Mouse (Mus musculus) kidney, postnatal 0 days (tissue): ENCODE data around the gene Tmem51. TPM values are rescaled to one million over a fixed set of nuclear protein-coding genes. Genes with fewer than 3 reads are reported as not detected.
A peak's percentile ranks its signal among the peaks of the same experiment; 100 is the strongest.

Experiments
- ATAC-seq: fragments of 200-750 bp; cut with Nextera tagmentation; replicated peaks from 2 replicates; pipeline ENCODE4 v1.8.0; 2017; ENCODE audit warnings: low read depth, moderate number of reproducible peaks, moderate TSS enrichment, moderate library complexity; ENCODE audit not compliant: low FRiP score
- DNase-seq: peaks from one replicate; pipeline ENCODE4 v3.0.0-alpha.2; 2016; ENCODE audit warnings: low spot score
- H3K27ac ChIP-seq: fragments of 300-500 bp; sonication (generic); 2 replicates; pipeline ENCODE4 v1.5.1; 2014; ENCODE audit warnings: mild to moderate bottlenecking
- H3K27me3 ChIP-seq: fragments of 300-500 bp; sonication (generic); 2 replicates; pipeline ENCODE4 v1.6.1; 2014; ENCODE audit warnings: low read length, mixed read lengths; ENCODE audit not compliant: insufficient read depth
- H3K36me3 ChIP-seq: fragments of 300-500 bp; sonication (generic); 2 replicates; pipeline ENCODE4 v1.6.1; 2014; ENCODE audit warnings: low read length, mixed read lengths; ENCODE audit not compliant: insufficient read depth
- H3K4me1 ChIP-seq: fragments of 300-500 bp; sonication (generic); replicated peaks from 2 replicates; pipeline ENCODE4 v1.6.1; 2014; ENCODE audit warnings: antibody characterized with exemption, low read length, mixed read lengths; ENCODE audit not compliant: insufficient read depth
- H3K4me2 ChIP-seq: fragments of 300-500 bp; sonication (generic); 2 replicates; pipeline ENCODE4 v1.6.1; 2014; ENCODE audit warnings: mild to moderate bottlenecking, low read length, moderate library complexity, mixed read lengths
- H3K4me3 ChIP-seq: fragments of 300-500 bp; sonication (generic); replicated peaks from 2 replicates; pipeline ENCODE4 v1.5.1; 2014; ENCODE audit warnings: low read depth, low read length
- H3K9ac ChIP-seq: fragments of 300-500 bp; sonication (generic); 2 replicates; pipeline ENCODE4 v1.6.1; 2014; ENCODE audit warnings: low read depth, low read length
- H3K9me3 ChIP-seq: fragments of 300-500 bp; sonication (generic); replicated peaks from 2 replicates; pipeline ENCODE4 v1.6.1; 2016; ENCODE audit warnings: low read length, inconsistent platforms, mixed read lengths
- CTCF ChIP-seq: IDR thresholded peaks from 2 replicates; pipeline ENCODE4 v1.5.1; 2016; ENCODE audit warnings: antibody characterized with exemption, low read depth, mild to moderate bottlenecking, moderate library complexity
- WGBS: fragments of 180-500 bp; shearing (Covaris S2); extraction: QIAGEN DNeasy Blood & Tissue Kit; methylation state at CpG from one replicate; pipeline ENCODE4 v1.1.7; 2014; 5-methylcytosine and 5-hydroxymethylcytosine counted together
- polyA plus RNA-seq: library from polyadenylated mRNA; unstranded; fragments of >200 nt; fragmentation: Nextera tagmentation; extraction: Ambion mirVana; gene quantifications from 2 replicates; pipeline ENCODE4 v1.2.1, GENCODE M21; 2015

Gene Tmem51
- polyA plus RNA-seq, 1 experiment from 2014 or later = 56.8 TPM

GRCm38 (mm10) chr4:142083762-142084130 is 358 bp downstream of the Tmem51 start:
- WGBS = 2% methylated on average over 21 of the region's 29 CpGs
- no peaks in the 10 kb centered on the region for H3K27me3 ChIP-seq
- peaks cover 36% of the 10 kb centered on the region for H3K4me1 ChIP-seq
- H3K9ac ChIP-seq = peak overlapping the region; percentile 66
- H3K4me2 ChIP-seq = peak overlapping the region; percentile 90
- DNase-seq (peak; percentile 89), ATAC-seq (peak; percentile 73)
- H3K27ac ChIP-seq = peak overlapping the region; percentile 90
- no peaks in the 10 kb centered on the region for H3K36me3 ChIP-seq
- TF ChIP-seq CTCF = peak; percentile 72
- peak overlapping the region; percentile 66 for H3K4me3 ChIP-seq
- H3K9me3 ChIP-seq = no peaks in the 10 kb centered on the region

GRCm38 (mm10) chr4:142083193-142083592 is 911 bp downstream of the Tmem51 start:
- Histone ChIP-seq H3K9ac (peak overlapping the region; percentile 66; the same call in 1 of the 2 replicates), H3K27me3 (no peaks in the 10 kb centered on the region), H3K4me2 (peak overlapping the region; percentile 90), H3K27ac (0 out of 2 replicates have a peak overlapping the region, but pooled peaks have one; percentile 90), H3K9me3 (no peaks in the 10 kb centered on the region), H3K36me3 (no peaks in the 10 kb centered on the region), H3K4me1 (peaks cover 36% of the 10 kb centered on the region), H3K4me3 (peak overlapping the region; percentile 66)
- no peak for TF ChIP-seq CTCF
- no peak for ATAC-seq
- no peak for DNase-seq
- WGBS = 40% methylated on average over 6 of the region's 6 CpGs

GRCm38 (mm10) chr4:142082703-142083102 is 1.4 kb downstream of the Tmem51 start:
- WGBS = 78% methylated on average over 4 of the region's 4 CpGs
- TF ChIP-seq CTCF = no peak
- H3K9ac ChIP-seq = no peak overlapping the region
- no peaks in the 10 kb centered on the region for H3K27me3 ChIP-seq
- peak overlapping the region; percentile 90 for H3K4me2 ChIP-seq
- ATAC-seq = no peak
- H3K36me3 ChIP-seq = no peaks in the 10 kb centered on the region
- no peak overlapping the region for H3K4me3 ChIP-seq
- H3K4me1 ChIP-seq = peaks cover 36% of the 10 kb centered on the region
- H3K27ac ChIP-seq = no peak overlapping the region
- DNase-seq = no peak
- no peaks in the 10 kb centered on the region for H3K9me3 ChIP-seq

GRCm38 (mm10) chr4:142081631-142082283 is 2.3 kb downstream of the Tmem51 start:
- Histone ChIP-seq H3K9ac (peak overlapping the region; percentile 18; the same call in 1 of the 2 replicates), H3K4me2 (peak overlapping the region; percentile 90), H3K27me3 (no peaks in the 10 kb centered on the region), H3K4me1 (peaks cover 36% of the 10 kb centered on the region), H3K27ac (peak overlapping the region; percentile 62; the same call in 1 of the 2 replicates), H3K4me3 (no peak overlapping the region), H3K9me3 (no peaks in the 10 kb centered on the region), H3K36me3 (no peaks in the 10 kb centered on the region)
- WGBS = 35% methylated on average over 13 of the region's 13 CpGs
- ATAC-seq = no peak
- peak; percentile 63 for DNase-seq
- TF ChIP-seq CTCF = no peak

GRCm38 (mm10) chr4:142080901-142081630 is 3.0 kb downstream of the Tmem51 start:
- ATAC-seq (no peak), DNase-seq (no peak)
- Histone ChIP-seq H3K4me3 (no peak overlapping the region), H3K36me3 (no peaks in the 10 kb centered on the region), H3K27me3 (no peaks in the 10 kb centered on the region), H3K4me1 (peaks cover 36% of the 10 kb centered on the region), H3K9me3 (no peaks in the 10 kb centered on the region), H3K9ac (peak overlapping the region; percentile 13; the same call in 1 of the 2 replicates), H3K4me2 (peak overlapping the region; percentile 90), H3K27ac (0 out of 2 replicates have a peak overlapping the region, but pooled peaks have one; percentile 62)
- no peak for TF ChIP-seq CTCF
- WGBS = 22% methylated on average over 11 of the region's 18 CpGs

- ATAC-seq (no peak), DNase-seq (no peak)
- Histone ChIP-seq H3K4me2 (0 out of 2 replicates have a peak overlapping the region, but pooled peaks have one; percentile 90), H3K4me3 (no peak overlapping the region), H3K9ac (no peak overlapping the region; the same call in 1 of the 2 replicates), H3K27ac (no peak overlapping the region), H3K36me3 (no peaks in the 10 kb centered on the region), H3K4me1 (peaks cover 34% of the 10 kb centered on the region), H3K27me3 (no peaks in the 10 kb centered on the region), H3K9me3 (no peaks in the 10 kb centered on the region)
- WGBS = 78% methylated on average over 4 of the region's 4 CpGs
- TF ChIP-seq CTCF = no peak
These were observed 3.7 kb downstream of the Tmem51 start for GRCm38 (mm10) chr4:142080487-142080767.
